Mouse (Mus musculus) ovary, postnatal 14 days (tissue): ENCODE data around the gene Zbed5.
A peak's percentile ranks its signal among the peaks of the same experiment; 100 is the strongest.
"Not testable (repeated sequence)": the region's sequence is repeated elsewhere in the genome, so short reads cannot be mapped to it uniquely, and the experiment has no call there.

Source experiments
- DNase-seq: peaks from one replicate; pipeline ENCODE4 v3.0.0; 2022; ENCODE audit warnings: low spot score

Zbed5 gene

GRCm38 (mm10) chr5:129895198-129896088, at the start of gene Zbed5:
TSS of gene Zbed5 (plus strand) at chr5:129895723.
- DNase-seq = peak; percentile 75

DNA sequence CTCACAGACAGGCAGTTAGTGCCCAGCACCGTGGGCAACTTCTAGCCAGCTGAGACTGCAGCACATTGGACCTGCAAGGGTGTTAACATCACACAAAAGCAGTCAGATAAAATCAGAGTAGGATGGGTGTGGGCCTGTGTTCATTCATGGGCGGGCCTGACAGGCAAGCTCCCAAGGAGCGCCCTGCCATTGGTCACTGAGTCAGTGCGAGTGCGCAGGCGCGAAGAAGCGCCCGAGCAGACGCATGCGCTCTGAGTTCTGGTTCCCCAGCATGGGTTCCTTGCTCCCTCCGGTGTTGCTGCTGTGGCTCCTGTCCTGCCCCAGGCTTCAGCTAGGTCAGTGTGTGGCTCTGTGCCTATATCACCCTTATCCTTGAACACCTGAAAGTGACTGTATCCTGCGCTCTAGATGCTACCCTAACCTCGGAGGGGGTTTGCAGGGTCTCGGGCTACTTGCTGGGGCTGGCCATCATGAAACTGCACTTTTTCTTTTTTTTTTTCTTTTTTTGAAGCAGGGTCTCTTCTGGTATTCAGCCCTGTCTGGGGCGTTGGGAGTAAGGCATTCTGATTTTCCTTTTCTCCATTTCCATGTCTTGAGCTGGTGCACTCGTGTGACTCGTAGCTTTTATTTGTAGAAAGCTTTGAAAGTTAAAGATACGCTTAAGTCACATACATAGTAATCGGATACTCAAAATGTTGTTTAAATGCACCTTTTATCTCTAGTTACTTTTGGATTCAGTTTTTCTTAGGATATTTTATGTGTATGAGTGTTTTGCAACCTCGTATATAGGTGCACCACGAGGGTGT, 48.6 kb upstream of the Zbed5 start, which contains the start of gene Sumf2:
Sumf2 (plus strand) TSS at position 235 of the 806 bp plus-strand sequence.
- DNase-seq = peak; percentile 94

DNA sequence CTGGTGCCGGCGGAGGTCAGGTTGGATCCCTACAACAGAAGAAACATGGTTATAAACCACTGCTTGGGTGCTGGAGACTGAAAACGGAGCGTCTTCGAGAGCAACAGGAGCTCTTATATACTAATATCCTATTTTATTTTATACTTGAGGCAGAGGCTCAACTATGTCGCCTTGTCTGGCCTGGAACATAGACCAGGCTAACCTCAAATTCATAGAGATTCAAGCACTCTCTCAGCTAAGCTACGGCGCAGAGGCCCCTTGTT, 48.0 kb upstream of the Zbed5 start:
- no peak for DNase-seq

DNA sequence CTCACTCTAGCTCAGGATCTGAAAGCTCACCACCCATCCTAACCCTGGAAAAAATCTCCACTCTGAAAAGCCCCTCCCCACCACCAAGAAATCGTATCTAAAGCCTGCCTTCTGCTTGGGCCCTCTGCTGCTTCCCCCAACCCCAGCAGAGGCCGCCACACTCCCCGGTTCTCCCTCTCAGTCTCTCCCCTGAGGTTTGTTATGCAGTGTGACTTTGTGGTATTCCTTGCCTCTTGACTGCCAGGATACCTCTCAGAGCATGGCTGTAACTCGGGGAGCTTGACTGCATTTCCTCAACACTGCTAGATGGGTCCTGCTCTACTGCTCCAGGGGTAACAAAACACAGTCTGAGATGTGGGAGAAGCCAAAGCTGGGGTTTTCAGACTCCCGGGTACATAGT, 40.4 kb upstream of the Zbed5 start:
- no peak for DNase-seq

- no peak for DNase-seq
Observed at GRCm38 (mm10) chr5:129856414-129856813, 39.1 kb upstream of the Zbed5 start.

- DNase-seq = no peak
Observed at GRCm38 (mm10) chr5:129862325-129862724, 33.2 kb upstream of the Zbed5 start.

- peak; percentile 33 for DNase-seq
Observed at GRCm38 (mm10) chr5:129864467-129864866, 31.1 kb upstream of the Zbed5 start.

- DNase-seq = no peak
Observed at GRCm38 (mm10) chr5:129865841-129866240, 29.7 kb upstream of the Zbed5 start.

DNA sequence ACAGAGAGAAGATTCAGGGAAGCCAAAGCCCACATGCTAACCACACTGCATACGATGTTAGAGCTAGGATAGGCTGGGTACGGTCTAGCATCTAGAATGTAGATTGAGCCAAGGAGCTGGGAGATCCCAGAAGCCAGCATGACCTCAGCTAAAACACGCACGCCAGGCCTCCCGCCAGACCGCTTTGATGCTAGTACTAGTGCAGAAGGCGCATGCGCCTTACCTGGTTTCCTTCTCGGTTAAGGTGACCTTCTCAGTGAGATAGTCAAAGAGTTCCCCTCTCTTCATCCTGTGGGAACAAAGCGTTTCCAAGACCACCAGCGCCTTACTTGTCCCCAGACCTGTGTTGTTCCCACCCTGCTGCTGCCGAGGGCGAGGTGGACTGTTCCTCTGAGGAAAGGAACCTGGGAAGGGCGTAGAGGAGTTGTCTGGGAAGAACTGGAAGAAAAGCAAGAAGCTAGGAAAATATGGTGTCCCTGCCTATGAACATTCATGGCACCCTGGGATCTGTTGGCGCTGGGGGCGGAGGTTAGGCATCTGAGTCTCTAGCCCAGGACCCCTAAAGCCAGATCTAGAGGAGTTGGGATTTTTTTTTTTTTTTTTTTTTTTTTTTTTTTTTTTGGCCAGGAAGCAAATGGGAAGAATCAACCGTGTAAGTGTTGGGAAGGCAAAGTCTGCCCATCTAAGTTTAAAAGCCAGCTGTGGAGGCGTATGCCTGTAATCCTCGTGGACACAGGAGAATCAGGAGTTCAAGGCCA, 26.1 kb upstream of the Zbed5 start:
- no peak for DNase-seq

DNA sequence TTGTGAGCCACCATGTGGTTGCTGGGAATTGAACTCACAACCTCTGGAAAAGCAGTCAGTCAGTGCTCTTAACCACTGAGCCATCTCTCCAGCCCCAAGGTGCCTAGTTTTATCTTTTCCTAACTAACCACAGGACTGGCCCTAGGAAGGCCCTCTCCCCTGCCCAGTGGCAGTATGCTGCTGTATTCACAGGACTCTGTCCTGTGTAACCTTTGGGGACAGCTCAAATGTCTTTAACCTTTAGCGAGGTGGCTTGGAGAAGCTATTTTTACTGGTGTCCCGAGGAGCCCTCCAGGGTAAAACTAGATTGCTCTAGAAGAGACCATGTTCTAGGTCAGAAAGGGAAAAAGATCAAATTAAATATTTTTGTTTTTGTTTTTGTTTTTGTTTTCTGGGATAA, 24.3 kb upstream of the Zbed5 start:
- DNase-seq = no peak

DNA sequence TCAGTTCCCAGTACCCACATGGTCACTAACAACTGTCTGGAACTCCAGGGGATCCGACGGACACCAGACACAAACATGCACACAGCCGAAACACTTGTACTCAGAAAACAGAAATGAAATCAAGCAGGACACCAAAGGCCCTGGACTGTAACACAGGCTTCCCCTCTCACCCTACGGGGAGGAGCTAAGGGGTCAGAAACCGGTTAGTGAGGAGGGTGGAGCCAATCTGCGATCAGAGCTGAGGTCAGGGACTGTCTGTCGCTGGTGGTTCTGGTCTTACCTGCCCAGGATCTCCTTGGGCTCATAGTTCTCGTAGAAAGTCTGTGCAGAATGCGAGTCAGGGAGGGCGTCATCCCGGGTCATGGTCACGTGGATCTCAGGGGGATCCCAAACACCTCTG, 21.6 kb upstream of the Zbed5 start:
- DNase-seq = no peak

DNA sequence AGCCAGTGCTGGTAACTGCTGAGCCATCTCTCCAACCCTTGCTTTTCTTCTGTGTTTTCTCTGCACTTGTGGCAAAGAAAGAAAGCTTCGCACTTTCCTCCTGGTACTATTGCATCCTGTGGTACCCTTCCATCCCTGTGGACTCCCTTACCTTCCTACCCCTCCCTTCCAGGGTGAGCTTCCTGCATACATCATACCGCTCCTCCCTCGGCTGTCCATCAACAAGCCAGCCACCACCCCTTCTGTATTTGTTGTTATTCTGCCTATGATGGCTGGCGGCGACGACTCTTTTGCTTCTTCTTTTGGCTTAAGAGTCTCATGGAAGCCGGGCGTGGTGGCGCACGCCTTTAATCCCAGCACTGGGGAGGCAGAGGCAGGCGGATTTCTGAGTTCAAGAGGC, 20.4 kb upstream of the Zbed5 start:
- no peak for DNase-seq

GRCm38 (mm10) chr5:129877731-129878455, 17.6 kb upstream of the Zbed5 start:
- no peak for DNase-seq

DNA sequence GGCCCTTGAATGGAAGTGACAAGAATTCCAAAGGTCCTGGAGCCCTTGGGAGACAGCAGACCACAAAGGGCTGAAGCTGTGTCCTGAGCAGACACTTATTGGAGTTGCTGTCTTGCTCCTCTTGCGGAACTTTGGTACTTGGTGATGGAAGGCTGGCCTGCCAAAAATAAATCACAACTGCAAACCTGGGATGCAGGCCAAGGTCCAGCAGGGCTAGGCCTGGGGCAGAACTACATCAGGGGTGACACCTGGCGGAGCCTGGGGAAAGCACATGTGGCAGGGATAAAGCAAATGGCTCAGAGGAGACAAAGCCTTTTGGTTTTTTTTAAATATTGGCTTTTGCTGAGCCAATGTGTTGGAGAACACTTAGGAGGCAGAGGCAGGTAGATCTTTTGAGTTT, 16.6 kb upstream of the Zbed5 start:
- DNase-seq = peak; percentile 60

DNA sequence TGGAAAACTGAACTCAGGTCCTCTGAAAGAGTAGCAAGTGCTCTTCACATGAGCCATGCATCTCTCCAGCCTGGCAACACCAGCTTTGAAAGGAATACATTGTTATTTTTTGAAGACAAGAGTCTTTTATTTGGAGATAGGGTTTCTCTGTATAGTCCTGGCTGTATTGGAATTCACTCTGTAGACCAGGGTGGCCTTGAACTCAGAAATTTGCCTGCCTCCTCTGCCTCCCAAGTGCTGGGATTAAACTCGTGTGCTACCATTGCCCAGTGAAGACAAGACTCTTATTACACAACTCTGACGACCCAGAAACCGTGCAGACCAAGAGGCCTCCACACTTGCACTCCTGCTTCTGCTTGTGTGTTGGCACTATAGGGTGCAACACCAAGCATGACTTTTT, 15.6 kb upstream of the Zbed5 start:
- DNase-seq = no peak

DNA sequence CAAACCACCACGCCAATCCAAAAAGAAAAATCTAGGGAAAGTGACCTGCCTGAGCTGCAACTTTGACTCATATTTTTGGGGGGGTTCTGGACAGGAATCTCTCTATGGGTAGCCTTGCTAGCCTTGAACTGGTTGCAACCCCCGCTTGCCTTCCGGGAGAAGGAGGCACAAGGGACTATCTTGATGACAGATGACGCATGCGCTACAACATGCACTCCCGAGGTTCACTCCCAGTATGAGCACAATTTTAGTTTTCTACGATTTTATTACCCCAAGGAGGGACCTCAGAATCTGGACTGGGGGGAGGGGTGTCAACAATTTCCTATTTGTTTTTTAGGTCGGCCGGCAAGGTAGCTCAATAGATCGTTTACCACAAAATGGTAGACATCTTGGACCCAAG, 9.3 kb upstream of the Zbed5 start:
- no peak for DNase-seq

DNA sequence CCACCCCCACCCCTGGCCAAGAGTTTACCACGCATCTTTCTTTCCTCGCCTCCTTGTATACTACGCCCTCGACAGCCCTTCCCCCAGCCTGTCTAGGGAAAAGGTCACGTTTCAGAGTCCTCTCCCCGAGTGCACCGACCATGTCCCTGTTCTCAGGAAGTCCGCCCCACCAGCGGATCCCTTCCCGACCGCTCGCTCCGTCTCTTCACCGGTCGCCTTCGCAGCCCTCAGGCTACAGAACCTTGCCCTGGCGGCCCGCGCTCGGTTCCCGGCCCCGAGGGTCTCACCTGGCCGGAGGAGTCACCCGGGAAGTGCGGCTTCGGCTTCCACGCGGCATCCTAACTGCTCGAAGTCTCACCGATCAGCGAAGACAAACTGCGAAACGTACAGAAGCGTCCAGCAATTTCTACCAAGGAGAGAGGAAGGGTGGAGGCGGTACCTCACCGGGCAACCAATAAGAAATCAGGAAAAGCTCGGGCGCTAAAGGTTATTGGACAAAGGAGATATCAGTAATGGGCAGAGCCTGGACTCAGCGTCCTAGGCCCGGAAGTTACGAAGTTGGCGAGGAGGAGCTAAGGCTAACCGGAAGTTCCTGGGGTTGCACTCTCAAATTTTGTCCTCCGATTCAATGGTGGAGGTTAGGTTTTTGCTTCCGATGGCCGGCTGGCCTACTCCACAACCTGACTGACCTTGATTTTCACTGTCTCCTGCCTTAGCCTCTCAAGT, 8.4 kb upstream of the Zbed5 start, which contains the start of gene Chchd2:
Chchd2 (minus strand) TSS at position 560 of the 726 bp plus-strand sequence.
- peak; percentile 91 for DNase-seq

GRCm38 (mm10) chr5:129890390-129890789, 5.1 kb upstream of the Zbed5 start:
- not testable (repeated sequence) for DNase-seq

GRCm38 (mm10) chr5:129898449-129898848, 2.9 kb downstream of the Zbed5 start, which contains the start of gene Phkg1:
TSS of gene Phkg1 (minus strand) at chr5:129898549.
- DNase-seq = no peak

GRCm38 (mm10) chr5:129907775-129908174, 12.3 kb downstream of the Zbed5 start:
- DNase-seq = no peak
